Mouse (Mus musculus) embryonic stem cell, embryonic (primary cell): ENCODE measurements at regions not wholly inside any gene's neighbourhood (a gene's known extent, or its start where the extent isn't known, plus 50 kb on each side); places are given as distances from the start of the nearest gene placed in this dataset.

ENCODE experiments used
- CTCF ChIA-PET, 4 experiments: fragments of 300-600 bp in 2 of 4; fragments of 350-600 bp in 2 of 4; sonication (Branson Sonifier 250); formaldehyde crosslinking; loops; one replicate each; lab custom pipeline; 2022; ENCODE audit warnings: inconsistent platforms in 2 of 4; lab: Charles Lee
- POLR2A ChIA-PET, 4 experiments: fragments of 300-600 bp in 2 of 4; fragments of 350-600 bp in 2 of 4; sonication (Branson Sonifier 250); formaldehyde crosslinking; loops; one replicate each; lab custom pipeline; 2022; ENCODE audit warnings: antibody characterized with exemption in 4 of 4, inconsistent platforms in 1 of 4; lab: Charles Lee

GRCm38 (mm10) chr2:92737301-92737700 is 137.8 kb downstream of the Chst1 start:
- POLR2A ChIA-PET: interaction anchor here in 1 of 4 experiments (0.6 kb wide), 1 partner anchor 12 kb away, joined by 6 read pairs; no protein-coding TSS in a partner anchor

DNA sequence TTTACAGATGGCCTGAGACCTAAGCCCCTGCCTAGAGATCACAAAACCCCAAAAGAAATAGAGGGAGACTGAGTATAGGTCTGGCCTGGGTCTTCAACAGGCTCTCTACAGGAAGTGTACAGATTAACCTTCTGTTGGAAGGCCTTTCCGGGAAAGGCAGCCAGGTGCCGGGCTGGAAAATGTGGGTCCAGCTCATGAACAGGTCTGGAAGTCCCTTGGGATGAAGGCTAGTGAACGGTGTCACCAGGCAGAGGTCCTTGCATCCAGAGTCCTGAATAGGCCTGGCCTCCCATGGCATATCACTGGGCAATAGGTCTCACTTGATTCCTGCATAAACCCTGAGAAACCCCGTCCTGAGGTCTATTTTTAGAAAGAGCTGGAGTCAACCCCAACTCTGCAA is 140.1 kb downstream of the Chst1 start:
- ChIA-PET CTCF (no interaction called here), POLR2A (interaction anchor here in 1 of 4 experiments (0.8 kb wide), 1 partner anchor 16 kb away, joined by 3 read pairs; no protein-coding TSS in a partner anchor)

More at GRCm38 (mm10) chr2:92737301-92737700, 137.8 kb downstream of the Chst1 start:
- CTCF ChIA-PET: no interaction called here

DNA sequence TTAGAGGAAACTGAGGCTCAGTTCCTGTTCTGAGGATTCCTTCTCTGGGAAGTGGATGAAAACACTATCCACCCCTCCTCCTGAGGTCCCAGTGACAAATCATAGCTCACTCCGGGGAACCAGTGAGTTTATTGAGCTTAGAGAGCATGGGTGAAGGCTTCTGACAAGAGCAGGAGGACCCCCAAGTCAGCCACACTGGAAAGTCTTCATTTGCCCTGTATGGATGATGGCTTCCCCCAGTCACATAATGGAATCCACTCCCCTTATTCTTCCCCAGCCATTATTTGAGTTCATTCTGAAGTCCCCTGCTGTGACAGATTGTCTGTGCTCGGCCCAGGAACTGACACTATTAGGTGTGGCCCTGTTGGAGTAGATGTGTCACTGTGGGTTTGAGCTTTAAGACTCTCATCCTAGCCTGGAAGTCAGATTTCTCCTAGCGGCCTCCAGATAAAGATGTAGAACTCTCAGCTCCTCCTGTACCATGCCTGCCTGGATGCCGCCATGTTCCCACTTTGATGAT is 141.3 kb downstream of the Chst1 start:
- CTCF ChIA-PET: no interaction called here
- POLR2A ChIA-PET: interaction anchor here in 1 of 4 experiments (0.7 to 1.6 kb wide), 3 partner anchors 39 to 558 kb away, joined by 3 to 5 read pairs (median 4); no protein-coding TSS in a partner anchor

GRCm38 (mm10) chr2:92742025-92742424 is 142.5 kb downstream of the Chst1 start:
- ChIA-PET CTCF (interaction anchor here in 2 of 4 experiments (0.6 to 1.2 kb wide), 2 partner anchors 133 to 235 kb away, joined by 4 read pairs; no protein-coding TSS in a partner anchor), POLR2A (interaction anchor here in 2 of 4 experiments (0.8 to 1.6 kb wide), 5 partner anchors 13 to 133 kb away, joined by 3 to 5 read pairs (median 3); no protein-coding TSS in a partner anchor)

- ChIA-PET POLR2A (no interaction called here), CTCF (interaction anchor here in 2 of 4 experiments (0.6 kb wide), 2 partner anchors 236 to 257 kb away, joined by 3 to 4 read pairs; no protein-coding TSS in a partner anchor)
Measured at GRCm38 (mm10) chr2:92742671-92743070, 143.2 kb downstream of the Chst1 start.

DNA sequence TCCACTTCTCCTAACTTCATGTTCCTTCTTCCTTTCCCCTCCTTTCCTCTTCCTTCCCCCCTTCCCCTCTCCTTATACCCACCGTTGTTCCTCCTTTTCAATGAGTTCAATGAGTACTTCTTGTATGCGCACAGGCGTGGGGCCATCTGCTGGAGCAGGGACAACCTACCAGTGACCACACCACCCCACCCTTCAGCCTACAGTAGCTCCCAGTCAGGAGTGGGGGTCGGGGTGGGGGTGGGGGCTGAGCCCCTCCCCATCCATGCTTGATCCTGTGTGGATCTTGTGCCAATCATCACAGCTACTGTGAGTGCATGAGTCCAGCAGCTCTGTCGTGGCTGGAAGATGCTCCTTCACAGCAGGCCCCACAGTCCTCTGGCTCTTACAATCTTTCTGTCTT is 143.6 kb downstream of the Chst1 start:
- ChIA-PET POLR2A (no interaction called here), CTCF (no interaction called here)

- ChIA-PET CTCF (interaction anchor here in 2 of 4 experiments (0.6 kb wide), 2 partner anchors 52 to 242 kb away, joined by 3 to 4 read pairs; no protein-coding TSS in a partner anchor), POLR2A (interaction anchor here in 2 of 4 experiments (0.6 to 0.9 kb wide), 2 partner anchors 10 to 218 kb away, joined by 3 to 4 read pairs; no protein-coding TSS in a partner anchor)
Measured at GRCm38 (mm10) chr2:92743911-92744310, 144.4 kb downstream of the Chst1 start.

DNA sequence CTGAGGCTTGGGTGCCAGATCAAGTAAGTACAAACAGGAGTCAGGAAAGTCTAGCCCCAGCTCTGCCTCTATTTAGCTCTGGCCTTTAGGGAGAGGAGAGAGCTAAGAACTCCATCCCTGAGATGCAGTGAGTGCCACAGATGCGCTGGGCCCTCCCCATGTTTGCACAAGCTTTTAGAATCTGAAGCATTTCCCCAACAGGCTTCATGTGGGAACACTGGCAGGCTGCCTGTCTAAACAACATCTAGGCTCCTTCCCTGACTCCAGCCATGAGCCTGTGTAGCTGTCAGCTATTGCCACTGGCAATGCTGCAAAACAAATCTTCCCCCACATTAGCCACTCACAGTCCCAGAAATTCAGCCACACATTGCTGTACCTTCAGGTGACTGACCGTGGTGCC is 147.9 kb downstream of the Chst1 start:
- ChIA-PET POLR2A (no interaction called here), CTCF (interaction anchor here in 1 of 4 experiments (0.7 kb wide), 1 partner anchor 638 kb away, joined by 3 read pairs; no protein-coding TSS in a partner anchor)

GRCm38 (mm10) chr2:92750116-92750515 is 150.6 kb downstream of the Chst1 start:
- POLR2A ChIA-PET: no interaction called here
- CTCF ChIA-PET: no interaction called here

DNA sequence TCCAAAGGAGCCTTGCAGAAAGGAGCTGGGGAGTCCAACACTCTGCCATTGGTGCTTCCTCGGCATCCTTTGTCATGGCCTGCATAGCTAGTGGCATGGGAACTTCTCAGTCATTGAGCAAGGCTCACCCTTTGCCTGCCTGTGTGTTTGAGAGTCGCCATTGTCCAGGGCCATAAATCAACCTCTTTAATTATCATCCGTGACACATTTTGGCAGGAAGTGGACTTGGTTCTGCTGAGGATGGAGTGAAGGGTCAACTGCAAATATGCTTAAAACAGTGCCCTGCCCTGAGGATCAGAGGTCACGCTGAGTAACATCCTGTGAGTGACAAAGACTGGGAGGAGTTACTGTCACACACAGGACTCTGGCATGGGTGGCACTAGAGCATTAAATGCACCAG is 151.2 kb downstream of the Chst1 start:
- ChIA-PET POLR2A (no interaction called here), CTCF (no interaction called here)

- ChIA-PET CTCF (no interaction called here), POLR2A (no interaction called here)
Measured at GRCm38 (mm10) chr2:92751256-92751655, 151.7 kb downstream of the Chst1 start.

DNA sequence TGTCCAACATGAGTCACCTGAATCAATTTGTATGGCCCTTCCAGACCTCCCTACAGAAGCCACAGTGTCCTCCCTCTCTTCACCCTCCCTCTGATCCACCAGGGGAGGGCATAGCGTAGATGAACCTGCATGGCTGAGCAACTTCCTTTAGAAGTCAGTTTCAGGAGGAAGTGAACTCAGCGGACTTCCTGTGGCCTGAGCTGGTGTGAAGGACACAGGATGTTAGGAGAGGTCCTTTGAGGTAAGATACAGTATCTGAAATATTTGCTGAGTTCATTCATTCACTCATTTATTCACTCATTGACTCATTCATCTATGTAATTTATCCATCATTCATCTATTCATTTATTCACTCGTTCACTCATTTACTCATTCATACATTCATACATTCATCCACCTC is 152.6 kb downstream of the Chst1 start:
- POLR2A ChIA-PET: no interaction called here
- CTCF ChIA-PET: no interaction called here

GRCm38 (mm10) chr2:92752794-92753193 is 153.3 kb downstream of the Chst1 start:
- ChIA-PET CTCF (no interaction called here), POLR2A (no interaction called here)

DNA sequence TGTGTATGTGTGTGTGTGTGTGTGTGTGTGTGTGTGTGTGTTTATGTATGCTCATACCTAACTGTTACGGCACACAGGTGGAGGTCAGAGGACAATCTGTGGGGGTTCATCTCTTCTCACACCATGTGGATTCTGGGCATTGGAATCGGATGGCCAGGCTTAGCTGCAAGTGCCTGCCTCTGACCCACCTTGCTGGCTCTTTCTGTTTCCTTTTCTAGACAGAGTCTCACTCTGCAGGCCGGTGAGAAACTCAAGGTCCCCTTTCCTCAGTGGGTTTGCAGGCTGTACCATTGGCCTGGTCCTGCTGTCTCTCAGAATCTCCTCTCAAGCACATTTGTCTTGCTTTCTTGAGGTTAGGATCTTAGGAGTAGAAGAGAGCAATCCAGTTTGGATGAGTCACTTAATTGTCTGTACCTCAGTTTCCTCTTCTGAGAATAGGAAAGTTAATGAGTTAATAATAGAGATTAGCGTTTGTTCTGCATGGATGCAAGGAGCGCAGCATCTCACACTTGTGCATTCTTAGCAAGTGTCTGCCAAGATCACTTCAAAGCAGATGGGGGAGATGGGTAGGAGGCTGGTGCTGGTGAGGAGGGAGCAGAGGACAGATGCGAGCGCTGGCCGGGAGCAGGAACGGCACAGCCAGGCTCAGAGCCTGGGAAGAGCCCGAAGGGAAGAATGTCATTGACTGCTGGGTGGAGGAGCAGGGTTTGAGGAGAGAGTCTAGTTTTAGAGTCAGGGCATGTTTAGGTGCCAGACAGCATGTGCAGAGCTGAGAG is 155.2 kb downstream of the Chst1 start:
- ChIA-PET POLR2A (interaction anchor here in 1 of 4 experiments (0.8 to 0.9 kb wide), 2 partner anchors 11 to 13 kb away, joined by 3 read pairs; no protein-coding TSS in a partner anchor), CTCF (no interaction called here)

GRCm38 (mm10) chr2:92756491-92756890 is 157.0 kb downstream of the Chst1 start:
- CTCF ChIA-PET: no interaction called here
- POLR2A ChIA-PET: interaction anchor here in 2 of 4 experiments (0.5 to 0.6 kb wide), 2 partner anchors 245 to 314 kb away, joined by 3 to 6 read pairs; no protein-coding TSS in a partner anchor

- CTCF ChIA-PET: no interaction called here
- POLR2A ChIA-PET: interaction anchor here in 1 of 4 experiments (0.5 kb wide), 1 partner anchor 46 kb away, joined by 3 read pairs; no protein-coding TSS in a partner anchor
Measured at GRCm38 (mm10) chr2:92758775-92759174, 156.1 kb upstream of the Syt13 start.

DNA sequence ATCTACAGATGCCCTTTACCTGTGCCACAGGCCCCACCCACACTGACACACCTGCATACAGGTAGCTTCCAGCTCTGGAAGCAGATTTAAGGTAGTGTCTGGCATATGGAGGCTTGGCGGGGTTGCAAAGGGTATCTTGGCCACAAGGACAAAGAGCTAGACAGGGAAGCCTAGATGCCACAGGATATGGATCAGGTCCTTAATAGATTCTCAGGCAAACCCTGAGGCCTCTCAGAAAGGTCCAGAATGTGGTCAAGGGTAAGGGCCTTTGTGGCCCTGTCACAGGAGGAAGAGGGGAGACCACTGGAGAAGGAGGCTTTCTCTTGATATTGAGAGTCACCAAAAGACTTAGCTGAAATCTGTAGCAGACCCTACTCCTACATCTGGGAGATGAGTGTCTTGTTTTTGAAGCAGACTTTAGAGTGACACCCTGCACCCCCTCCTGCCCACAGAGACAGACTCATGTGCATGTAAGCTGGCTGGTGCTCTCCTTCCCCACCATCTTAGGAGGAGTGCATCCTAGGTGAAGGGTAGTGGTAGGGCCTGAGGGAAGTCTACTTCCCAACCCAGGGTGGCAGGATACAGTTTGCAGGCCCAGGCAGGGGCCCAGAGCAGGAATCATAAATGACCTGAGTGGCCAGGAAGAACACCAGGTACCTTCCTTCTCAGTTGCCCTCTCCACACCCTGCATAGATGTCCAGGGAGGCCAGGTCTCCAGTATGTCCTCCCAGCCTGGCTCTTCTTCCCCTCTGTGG is 150.8 kb upstream of the Syt13 start:
- ChIA-PET POLR2A (interaction anchor here in 1 of 4 experiments (0.5 kb wide), 1 partner anchor 38 kb away, joined by 5 read pairs; no protein-coding TSS in a partner anchor), CTCF (no interaction called here)

GRCm38 (mm10) chr2:92767476-92768005 is 147.4 kb upstream of the Syt13 start:
- POLR2A ChIA-PET: no interaction called here
- CTCF ChIA-PET: no interaction called here

- ChIA-PET CTCF (no interaction called here), POLR2A (no interaction called here)
Measured at GRCm38 (mm10) chr2:92768088-92768487, 146.8 kb upstream of the Syt13 start.
